Mouse (Mus musculus): ENCODE data around the gene Clip3.

Clip3 gene

GRCm38 (mm10) chr7:30318142-30318541, 26.6 kb downstream of the Clip3 start:
- TF ChIP-seq CTCF (conservative IDR thresholded peaks at IDR 0.05; ENCODE audit: low read length) (no peak), POU5F1 (IDR thresholded peaks at IDR 0.05; ENCODE audit: borderline replicate concordance, low read length) (no peak), NANOG (IDR thresholded peaks at IDR 0.05; ENCODE audit: borderline replicate concordance, low read length) (no peak)

DNA sequence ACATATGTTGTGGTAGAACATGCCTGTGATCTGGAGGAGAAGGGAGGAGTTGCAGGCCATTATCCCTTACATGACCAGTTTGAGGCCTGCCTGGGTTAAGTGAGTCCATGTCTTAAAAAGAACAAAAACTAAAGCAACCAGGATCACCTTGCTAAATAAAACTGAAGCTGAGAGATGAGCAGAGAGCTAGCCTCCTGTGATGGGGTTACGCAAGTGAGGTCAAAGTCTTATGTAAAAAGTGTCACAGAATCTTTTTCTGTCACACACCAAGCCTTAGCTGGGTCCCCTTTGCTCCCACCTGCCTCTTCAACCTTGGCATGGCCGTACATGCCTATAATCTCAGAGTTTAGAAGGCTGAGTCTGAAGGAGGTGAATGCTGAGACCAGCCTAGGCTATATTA, 29.4 kb downstream of the Clip3 start:
- TF ChIP-seq CTCF (conservative IDR thresholded peaks at IDR 0.05; ENCODE audit: low read length) (no peak), NANOG (IDR thresholded peaks at IDR 0.05; ENCODE audit: borderline replicate concordance, low read length) (no peak), POU5F1 (IDR thresholded peaks at IDR 0.05; ENCODE audit: borderline replicate concordance, low read length) (no peak)
- H3K4me1 ChIP-seq (replicated peaks; ENCODE audit: low read depth, low read length) = peaks cover 55% of the 10 kb centered on the region
- peak overlapping the region; percentile 94 for H3K4me3 ChIP-seq (replicated peaks; ENCODE audit: low read length)
- H3K27me3 ChIP-seq (ENCODE audit: insufficient read depth, low read length) = no peaks in the 10 kb centered on the region
- no peaks in the 10 kb centered on the region for H3K9me3 ChIP-seq (ENCODE audit: low read length)
- H3K36me3 ChIP-seq (ENCODE audit: insufficient read depth, low read length) = peaks cover 53% of the 10 kb centered on the region

More at GRCm38 (mm10) chr7:30318142-30318541, 26.6 kb downstream of the Clip3 start:
- Histone ChIP-seq H3K27me3 (ENCODE audit: insufficient read depth, low read length) (no peaks in the 10 kb centered on the region), H3K9me3 (ENCODE audit: low read length) (no peaks in the 10 kb centered on the region), H3K4me1 (replicated peaks; ENCODE audit: low read depth, low read length) (peaks cover 75% of the 10 kb centered on the region), H3K4me3 (replicated peaks; ENCODE audit: low read length) (0 out of 2 replicates have a peak overlapping the region, but pooled peaks have one; percentile 10), H3K36me3 (ENCODE audit: insufficient read depth, low read length) (peaks cover 57% of the 10 kb centered on the region)

DNA sequence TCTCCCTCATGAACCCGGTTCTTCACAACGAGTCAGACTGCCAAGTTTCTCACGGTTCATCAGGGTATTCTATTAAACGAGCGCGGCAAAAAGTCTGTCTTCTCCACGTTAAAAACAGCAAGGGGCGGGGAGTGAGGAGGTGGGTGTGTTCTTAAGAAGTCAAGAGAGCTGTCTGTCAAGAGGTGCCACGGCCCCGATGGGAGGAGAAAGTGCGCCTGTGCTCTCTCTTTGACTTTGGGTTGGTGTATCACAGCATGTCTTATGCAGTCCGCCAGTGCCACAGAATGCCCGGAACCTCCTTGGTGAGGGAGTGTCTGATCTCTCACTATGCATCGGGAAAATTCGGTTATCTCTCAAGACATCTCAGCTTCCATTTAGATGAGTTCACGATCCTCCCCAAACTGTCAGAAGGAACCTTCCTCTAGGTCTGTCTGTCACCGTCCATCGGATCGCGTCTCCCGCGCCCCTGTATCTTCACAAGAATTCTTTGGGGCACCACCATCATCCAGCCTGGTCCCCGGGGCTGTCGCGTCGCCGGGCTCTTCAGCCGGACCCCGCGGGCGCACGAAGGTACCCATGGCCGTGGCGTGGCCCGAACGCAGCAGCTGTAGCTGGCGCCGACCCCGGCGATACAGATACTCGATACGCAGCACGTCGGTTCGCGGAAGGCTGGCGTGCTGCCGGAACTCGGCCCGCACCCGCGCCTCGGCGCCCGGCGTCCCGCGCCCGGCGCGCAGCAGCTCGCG, 30.2 kb downstream of the Clip3 start, which contains the start of gene E130208F15Rik:
TSS of gene E130208F15Rik (plus strand) at position 202 of the 746 bp plus-strand sequence.
- Histone ChIP-seq H3K9me3 (ENCODE audit: low read length) (no peaks in the 10 kb centered on the region), H3K4me1 (replicated peaks; ENCODE audit: low read depth, low read length) (peaks cover 48% of the 10 kb centered on the region), H3K36me3 (ENCODE audit: insufficient read depth, low read length) (peaks cover 46% of the 10 kb centered on the region), H3K4me3 (replicated peaks; ENCODE audit: low read length) (peak within 1 kb of the TSS; percentile 94), H3K27me3 (ENCODE audit: insufficient read depth, low read length) (no peaks in the 10 kb centered on the region)
- TF ChIP-seq CTCF (conservative IDR thresholded peaks at IDR 0.05; ENCODE audit: low read length) (no peak), NANOG (IDR thresholded peaks at IDR 0.05; ENCODE audit: borderline replicate concordance, low read length) (no peak), POU5F1 (IDR thresholded peaks at IDR 0.05; ENCODE audit: borderline replicate concordance, low read length) (no peak)

- Histone ChIP-seq H3K4me3 (replicated peaks; ENCODE audit: low read length) (peak overlapping the region; percentile 94), H3K4me1 (replicated peaks; ENCODE audit: low read depth, low read length) (peaks cover 47% of the 10 kb centered on the region), H3K27me3 (ENCODE audit: insufficient read depth, low read length) (0 out of 2 replicates have a peak, but pooled peaks cover 2% of the 10 kb centered on the region), H3K36me3 (ENCODE audit: insufficient read depth, low read length) (peaks cover 41% of the 10 kb centered on the region), H3K9me3 (ENCODE audit: low read length) (no peaks in the 10 kb centered on the region)
- TF ChIP-seq POU5F1 (IDR thresholded peaks at IDR 0.05; ENCODE audit: borderline replicate concordance, low read length) (no peak), NANOG (IDR thresholded peaks at IDR 0.05; ENCODE audit: borderline replicate concordance, low read length) (no peak), CTCF (conservative IDR thresholded peaks at IDR 0.05; ENCODE audit: low read length) (no peak)
These were observed 30.7 kb downstream of the Clip3 start for GRCm38 (mm10) chr7:30322285-30322667.

DNA sequence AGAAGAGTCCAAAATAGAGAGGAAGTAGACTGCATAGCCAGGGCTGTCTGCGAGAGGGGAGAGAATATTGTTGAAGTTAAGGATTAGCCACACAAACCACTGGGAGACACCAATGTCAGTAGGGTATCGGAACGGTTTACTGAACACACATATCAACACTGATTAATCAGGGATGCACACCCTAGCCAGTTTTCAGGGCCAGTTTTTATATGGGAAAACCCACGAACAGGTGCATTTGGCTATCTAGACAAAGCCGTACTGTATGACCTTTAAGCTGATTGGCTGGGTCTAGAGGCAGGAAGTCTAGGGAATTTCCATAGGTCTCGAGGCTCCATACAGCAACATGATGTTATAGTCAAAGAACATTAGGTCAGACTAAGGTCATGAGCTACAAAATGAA, 31.3 kb downstream of the Clip3 start:
- Histone ChIP-seq H3K27me3 (ENCODE audit: insufficient read depth, low read length) (0 out of 2 replicates have a peak, but pooled peaks cover 4% of the 10 kb centered on the region), H3K4me3 (replicated peaks; ENCODE audit: low read length) (peak overlapping the region; percentile 94), H3K9me3 (ENCODE audit: low read length) (no peaks in the 10 kb centered on the region), H3K4me1 (replicated peaks; ENCODE audit: low read depth, low read length) (peaks cover 44% of the 10 kb centered on the region), H3K36me3 (ENCODE audit: insufficient read depth, low read length) (peaks cover 35% of the 10 kb centered on the region)
- TF ChIP-seq CTCF (conservative IDR thresholded peaks at IDR 0.05; ENCODE audit: low read length) = no peak
- no peak for TF ChIP-seq POU5F1 (IDR thresholded peaks at IDR 0.05; ENCODE audit: borderline replicate concordance, low read length)
- no peak for TF ChIP-seq NANOG (IDR thresholded peaks at IDR 0.05; ENCODE audit: borderline replicate concordance, low read length)

GRCm38 (mm10) chr7:30323795-30324194, 32.3 kb downstream of the Clip3 start, which contains the start of gene Sdhaf1:
Sdhaf1 (minus strand) TSS chr7:30323895.
- TF ChIP-seq NANOG (IDR thresholded peaks at IDR 0.05; ENCODE audit: borderline replicate concordance, low read length) (no peak), POU5F1 (IDR thresholded peaks at IDR 0.05; ENCODE audit: borderline replicate concordance, low read length) (no peak), CTCF (conservative IDR thresholded peaks at IDR 0.05; ENCODE audit: low read length) (no peak)
- Histone ChIP-seq H3K4me3 (replicated peaks; ENCODE audit: low read length) (peak within 1 kb of the TSS; percentile 94), H3K36me3 (ENCODE audit: insufficient read depth, low read length) (peaks cover 26% of the 10 kb centered on the region), H3K9me3 (ENCODE audit: low read length) (no peaks in the 10 kb centered on the region), H3K4me1 (replicated peaks; ENCODE audit: low read depth, low read length) (peaks cover 39% of the 10 kb centered on the region), H3K27me3 (ENCODE audit: insufficient read depth, low read length) (peaks cover 4% of the 10 kb centered on the region; the same call in 1 of the 2 replicates)

DNA sequence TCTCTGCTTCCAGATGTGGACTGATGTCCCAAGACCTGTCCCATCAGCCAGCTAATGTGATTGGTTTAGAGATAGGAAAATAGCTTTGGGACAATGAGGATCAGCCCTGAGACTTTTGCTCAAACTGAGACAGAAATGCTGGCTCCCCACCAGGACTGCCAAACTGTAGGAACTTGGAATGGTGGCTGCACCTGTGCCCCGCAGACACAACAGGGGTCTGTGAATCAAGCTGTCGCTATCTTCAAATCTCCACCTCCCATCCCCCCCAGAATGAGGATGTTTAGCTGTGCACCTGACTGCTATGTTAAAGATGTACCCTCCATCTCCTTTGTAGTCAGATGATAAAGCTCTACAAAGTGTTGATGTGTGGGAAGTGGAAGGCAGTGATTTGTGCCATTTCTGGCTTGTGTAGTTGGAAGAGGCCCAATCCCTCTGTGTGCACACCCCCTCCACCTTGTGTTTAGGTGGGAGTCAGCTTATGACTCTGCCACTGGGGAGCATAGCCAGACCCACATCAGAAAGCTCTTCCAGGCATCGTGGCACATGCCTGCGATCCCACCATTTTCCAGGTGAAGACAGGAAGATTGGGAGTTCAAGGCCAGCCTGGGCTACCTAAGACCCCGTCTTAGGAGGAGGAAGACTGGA, 32.9 kb downstream of the Clip3 start:
- Histone ChIP-seq H3K9me3 (ENCODE audit: low read length) (no peaks in the 10 kb centered on the region), H3K27me3 (ENCODE audit: insufficient read depth, low read length) (peaks cover 4% of the 10 kb centered on the region; the same call in 1 of the 2 replicates), H3K36me3 (ENCODE audit: insufficient read depth, low read length) (peaks cover 20% of the 10 kb centered on the region), H3K4me1 (replicated peaks; ENCODE audit: low read depth, low read length) (peaks cover 38% of the 10 kb centered on the region), H3K4me3 (replicated peaks; ENCODE audit: low read length) (no peak overlapping the region)
- TF ChIP-seq NANOG (IDR thresholded peaks at IDR 0.05; ENCODE audit: borderline replicate concordance, low read length) (no peak), POU5F1 (IDR thresholded peaks at IDR 0.05; ENCODE audit: borderline replicate concordance, low read length) (no peak), CTCF (conservative IDR thresholded peaks at IDR 0.05; ENCODE audit: low read length) (no peak)

DNA sequence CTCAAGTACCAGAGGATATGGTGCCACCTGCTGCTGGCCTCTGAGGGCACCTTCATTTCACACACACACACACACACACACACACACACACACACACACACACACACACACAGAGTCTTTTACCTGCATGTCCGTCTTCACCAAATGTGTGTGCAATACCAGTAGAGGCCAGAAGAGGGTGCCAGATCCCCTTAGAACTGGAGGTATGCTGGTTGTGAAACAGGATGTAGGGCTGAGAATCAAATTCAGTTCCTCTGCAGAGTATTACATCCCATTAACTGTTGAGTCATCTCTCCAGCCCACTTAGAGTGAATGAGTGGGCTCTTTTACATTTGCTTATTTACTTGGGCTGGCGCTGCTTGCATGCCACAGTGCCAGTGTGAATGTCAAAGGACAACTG, 33.8 kb downstream of the Clip3 start:
- peaks cover 37% of the 10 kb centered on the region for H3K4me1 ChIP-seq (replicated peaks; ENCODE audit: low read depth, low read length)
- H3K4me3 ChIP-seq (replicated peaks; ENCODE audit: low read length) = no peak overlapping the region
- no peaks in the 10 kb centered on the region for H3K9me3 ChIP-seq (ENCODE audit: low read length)
- H3K36me3 ChIP-seq (ENCODE audit: insufficient read depth, low read length) = peaks cover 10% of the 10 kb centered on the region
- TF ChIP-seq CTCF (conservative IDR thresholded peaks at IDR 0.05; ENCODE audit: low read length) (peak; percentile 84), POU5F1 (IDR thresholded peaks at IDR 0.05; ENCODE audit: borderline replicate concordance, low read length) (no peak), NANOG (IDR thresholded peaks at IDR 0.05; ENCODE audit: borderline replicate concordance, low read length) (no peak)
- H3K27me3 ChIP-seq (ENCODE audit: insufficient read depth, low read length) = peaks cover 4% of the 10 kb centered on the region; the same call in 1 of the 2 replicates
